Mouse (Mus musculus) spleen, adult 2 months (tissue): Measurements from ENCODE around the gene Fgfr2. TPM values are rescaled to one million over a fixed set of nuclear protein-coding genes. Genes with fewer than 3 reads are reported as not detected.

ENCODE experiments used
- DNase-seq, 2 experiments: peaks; one replicate each; pipeline versions ENCODE4 v3.0.0 to v3.0.0-alpha.2; 2012 to 2021; ENCODE audit warnings: low spot score in 2 of 2, low read depth in 1 of 2
- H3K27ac ChIP-seq: fragments of 200-500 bp; 2 replicates; pipeline ENCODE4 v1.5.1; 2012; ENCODE audit warnings: low read length, inconsistent platforms; ENCODE audit not compliant: insufficient read depth
- H3K27me3 ChIP-seq: fragments of 200-500 bp; 2 replicates; pipeline ENCODE4 v1.6.1; 2012; ENCODE audit warnings: mild to moderate bottlenecking, moderate library complexity, low read length, inconsistent platforms; ENCODE audit not compliant: control insufficient read depth, insufficient read depth
- H3K36me3 ChIP-seq: fragments of 200-500 bp; 2 replicates; pipeline ENCODE4 v1.6.1; 2012; ENCODE audit warnings: mild to moderate bottlenecking, low read length, inconsistent platforms; ENCODE audit not compliant: control insufficient read depth, insufficient read depth
- H3K4me1 ChIP-seq: fragments of 200-500 bp; 2 replicates; pipeline ENCODE4 v1.6.1; 2011; ENCODE audit warnings: inconsistent platforms; ENCODE audit not compliant: control insufficient read depth, insufficient read depth, insufficient read length
- H3K4me3 ChIP-seq: fragments of 200-500 bp; 2 replicates; pipeline ENCODE4 v1.5.1; 2011; ENCODE audit warnings: mild to moderate bottlenecking, inconsistent platforms; ENCODE audit not compliant: insufficient read depth, insufficient read length; ENCODE audit errors: extremely low read depth
- CTCF ChIP-seq: fragments of 200-500 bp; IDR thresholded peaks from 2 replicates; pipeline ENCODE4 v1.5.1; 2011; ENCODE audit warnings: mild to moderate bottlenecking, inconsistent platforms; ENCODE audit not compliant: insufficient read depth, insufficient read length, insufficient replicate concordance; ENCODE audit errors: extremely low read depth
- POLR2A ChIP-seq: fragments of 200-500 bp; IDR thresholded peaks from 2 replicates; pipeline ENCODE4 v1.6.1; 2011; ENCODE audit warnings: low read depth, low read length, inconsistent platforms
- WGBS: fragments of 180-500 bp; shearing (Covaris S2); methylation state at CpG from one replicate; pipeline ENCODE4 v1.1.7; 2018; 5-methylcytosine and 5-hydroxymethylcytosine counted together
- polyA plus RNA-seq: library from polyadenylated mRNA; depleted of rRNA; stranded (reverse); fragments of >200 nt; gene quantifications from 2 replicates; pipeline ENCODE4 v1.2.3, GENCODE M21; 2012

Gene Fgfr2
- polyA plus RNA-seq, 1 experiment: 1.6 TPM

- H3K4me3 ChIP-seq: no peak overlapping the region
- H3K27me3 ChIP-seq: no peaks in the 10 kb centered on the region
- H3K4me1 ChIP-seq: no peaks in the 10 kb centered on the region
- WGBS: 81% methylated on average over 8 of the region's 8 CpGs
- TF ChIP-seq POLR2A (no peak), CTCF (no peak)
- no peaks in the 10 kb centered on the region for H3K36me3 ChIP-seq
- DNase-seq: no peak
- no peak overlapping the region for H3K27ac ChIP-seq
Observed at GRCm38 (mm10) chr7:130170144-130170543, 2953.0 kb downstream of the Fgfr2 start.

GRCm38 (mm10) chr7:130168296-130168695 lies 2954.9 kb downstream of the Fgfr2 start:
- Histone ChIP-seq H3K27me3 (no peaks in the 10 kb centered on the region), H3K4me1 (no peaks in the 10 kb centered on the region), H3K36me3 (no peaks in the 10 kb centered on the region), H3K4me3 (no peak overlapping the region), H3K27ac (no peak overlapping the region)
- WGBS: 79% methylated on average over 12 of the region's 12 CpGs
- no peak for DNase-seq
- TF ChIP-seq POLR2A: no peak
- TF ChIP-seq CTCF: no peak

DNA sequence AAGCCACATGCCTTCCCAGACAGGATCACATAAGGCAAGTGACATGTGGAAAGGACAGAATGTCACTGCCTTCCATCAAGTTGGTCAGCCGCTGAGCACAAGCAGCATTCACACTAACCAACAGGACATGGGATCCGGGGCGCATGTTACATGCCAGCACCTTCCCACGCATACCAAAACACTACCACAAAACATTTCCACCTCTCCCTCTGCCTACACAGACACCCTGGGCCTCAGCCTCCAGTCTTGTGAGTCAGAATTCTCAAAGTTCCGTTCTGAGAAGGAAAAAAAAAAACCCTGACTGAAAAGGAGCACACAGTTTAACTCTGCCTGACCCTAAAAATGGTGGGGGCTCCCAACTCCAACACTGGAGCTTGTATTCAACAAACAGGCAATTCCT lies 2955.9 kb downstream of the Fgfr2 start:
- Histone ChIP-seq H3K4me1 (no peaks in the 10 kb centered on the region), H3K27ac (no peak overlapping the region), H3K4me3 (no peak overlapping the region), H3K27me3 (no peaks in the 10 kb centered on the region), H3K36me3 (no peaks in the 10 kb centered on the region)
- no peak for TF ChIP-seq POLR2A
- no peak for TF ChIP-seq CTCF
- DNase-seq: no peak
- WGBS: 83% methylated on average over 5 of the region's 5 CpGs

GRCm38 (mm10) chr7:130166190-130166589 lies 2957.0 kb downstream of the Fgfr2 start:
- no peak for TF ChIP-seq POLR2A
- TF ChIP-seq CTCF: no peak
- no peaks in the 10 kb centered on the region for H3K36me3 ChIP-seq
- 87% methylated on average over 4 of the region's 4 CpGs for WGBS
- H3K27ac ChIP-seq: no peak overlapping the region
- H3K27me3 ChIP-seq: no peaks in the 10 kb centered on the region
- no peaks in the 10 kb centered on the region for H3K4me1 ChIP-seq
- DNase-seq: no peak
- no peak overlapping the region for H3K4me3 ChIP-seq

GRCm38 (mm10) chr7:130165408-130165807 lies 2957.7 kb downstream of the Fgfr2 start:
- Histone ChIP-seq H3K27me3 (no peaks in the 10 kb centered on the region), H3K27ac (no peak overlapping the region), H3K36me3 (no peaks in the 10 kb centered on the region), H3K4me3 (no peak overlapping the region), H3K4me1 (no peaks in the 10 kb centered on the region)
- no peak for DNase-seq
- TF ChIP-seq POLR2A (no peak), CTCF (no peak)
- 91% methylated on average over 3 of the region's 3 CpGs for WGBS

GRCm38 (mm10) chr7:130162718-130163117 lies 2960.4 kb downstream of the Fgfr2 start:
- Histone ChIP-seq H3K27ac (no peak overlapping the region), H3K36me3 (no peaks in the 10 kb centered on the region), H3K4me1 (no peaks in the 10 kb centered on the region), H3K27me3 (no peaks in the 10 kb centered on the region), H3K4me3 (no peak overlapping the region)
- no peak for TF ChIP-seq CTCF
- DNase-seq: no peak
- WGBS: 87% methylated on average over 6 of the region's 6 CpGs

DNA sequence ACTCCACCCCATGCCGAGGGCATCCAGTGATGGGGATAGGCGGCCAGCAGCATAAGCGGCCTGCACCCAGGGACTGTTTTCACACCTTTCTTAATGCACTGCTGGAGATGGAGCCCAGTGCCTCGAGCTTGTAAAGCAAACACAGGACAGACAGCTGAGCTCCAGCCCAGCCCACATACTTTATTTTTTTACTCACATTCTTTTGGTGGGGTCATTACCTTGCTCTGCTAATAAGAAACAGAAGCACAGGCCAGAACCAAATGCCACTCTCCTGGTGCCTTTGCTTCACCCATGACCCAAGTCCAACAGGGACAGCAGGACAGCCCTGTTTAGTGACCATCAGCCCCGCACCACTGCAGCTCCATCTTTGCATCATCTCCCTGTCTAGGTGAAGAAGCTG lies 2961.6 kb downstream of the Fgfr2 start:
- no peaks in the 10 kb centered on the region for H3K27me3 ChIP-seq
- H3K4me1 ChIP-seq: no peaks in the 10 kb centered on the region
- no peak for TF ChIP-seq POLR2A
- TF ChIP-seq CTCF: no peak
- 77% methylated on average over 5 of the region's 5 CpGs for WGBS
- no peak for DNase-seq
- H3K4me3 ChIP-seq: no peak overlapping the region
- H3K27ac ChIP-seq: no peak overlapping the region
- no peaks in the 10 kb centered on the region for H3K36me3 ChIP-seq

- Histone ChIP-seq H3K4me1 (no peaks in the 10 kb centered on the region), H3K4me3 (no peak overlapping the region), H3K27me3 (no peaks in the 10 kb centered on the region), H3K27ac (no peak overlapping the region), H3K36me3 (no peaks in the 10 kb centered on the region)
- 92% methylated on average over 3 of the region's 3 CpGs for WGBS
- TF ChIP-seq POLR2A (no peak), CTCF (no peak)
- DNase-seq: no peak
Observed at GRCm38 (mm10) chr7:130158845-130159244, 2964.3 kb downstream of the Fgfr2 start.
